Mouse (Mus musculus) MEL (cell line): Measurements from ENCODE around the gene Ptms. TPM values are rescaled to one million over a fixed set of nuclear protein-coding genes. Genes with fewer than 3 reads are reported as not detected.

Experiments
- DNase-seq: peaks from one replicate; pipeline ENCODE4 v3.0.0; 2011; ENCODE audit warnings: low read depth, low spot score
- H3K27ac ChIP-seq: 2 replicates; pipeline ENCODE4 v1.5.1; 2012; ENCODE audit warnings: low read depth, mild to moderate bottlenecking, control low read depth, low read length, moderate library complexity; ENCODE audit not compliant: control insufficient read depth
- H3K27me3 ChIP-seq, 2 experiments: fragments of 150-350 bp in 1 of 2; sonication (generic) in 1 of 2; 2 replicates each; pipeline ENCODE4 v1.6.1; 2012; ENCODE audit warnings: low read length in 2 of 2, mild to moderate bottlenecking in 2 of 2, improper control_type of control experiment in 1 of 2, moderate library complexity in 1 of 2; ENCODE audit not compliant: insufficient read depth in 2 of 2, control insufficient read depth in 1 of 2
- H3K36me3 ChIP-seq, 2 experiments: 2 replicates each; pipeline ENCODE4 v1.6.1; 2012 to 2014; ENCODE audit warnings: low read length in 2 of 2, improper control_type of control experiment in 1 of 2, inconsistent platforms in 1 of 2, mild to moderate bottlenecking in 1 of 2; ENCODE audit not compliant: insufficient read depth in 2 of 2, control insufficient read depth in 1 of 2
- H3K4me1 ChIP-seq, 2 experiments: fragments of 150-350 bp in 1 of 2; sonication (generic) in 1 of 2; 2 replicates each; pipeline ENCODE4 v1.6.1; 2012; ENCODE audit warnings: low read length in 2 of 2, improper control_type of control experiment in 1 of 2, mild to moderate bottlenecking in 1 of 2; ENCODE audit not compliant: insufficient read depth in 2 of 2, control insufficient read depth in 1 of 2
- H3K4me3 ChIP-seq, 2 experiments: fragments of 150-350 bp in 1 of 2; sonication (generic) in 1 of 2; 2 replicates each; pipeline ENCODE4 v1.5.1; 2012; ENCODE audit warnings: low read depth in 2 of 2, low read length in 2 of 2, mild to moderate bottlenecking in 2 of 2, moderate library complexity in 2 of 2, control low read depth in 1 of 2, improper control_type of control experiment in 1 of 2; ENCODE audit not compliant: control insufficient read depth in 1 of 2, insufficient read depth in 1 of 2
- H3K79me2 ChIP-seq: 2 replicates; pipeline ENCODE4 v1.6.1; 2012; ENCODE audit warnings: mild to moderate bottlenecking, low read length, moderate library complexity; ENCODE audit not compliant: control insufficient read depth, poor library complexity, insufficient read depth
- H3K9ac ChIP-seq: 2 replicates; pipeline ENCODE4 v1.6.1; 2012; ENCODE audit warnings: low read depth, mild to moderate bottlenecking, control low read depth, low read length, moderate library complexity; ENCODE audit not compliant: control insufficient read depth, poor library complexity, severe bottlenecking
- H3K9me3 ChIP-seq: fragments of 150-350 bp; sonication (generic); replicated peaks from 2 replicates; pipeline ENCODE4 v1.6.1; 2012; ENCODE audit warnings: mild to moderate bottlenecking, low read length, improper control_type of control experiment, moderate library complexity; ENCODE audit not compliant: insufficient read depth
- CHD1 ChIP-seq: IDR thresholded peaks from 2 replicates; pipeline ENCODE4 v1.6.1; 2012; ENCODE audit warnings: low read depth, mild to moderate bottlenecking, inconsistent platforms, low read length, improper control_type of control experiment
- CHD2 ChIP-seq: IDR thresholded peaks from 2 replicates; pipeline ENCODE4 v1.6.1; 2011; ENCODE audit warnings: low read length, improper control_type of control experiment
- CTCF ChIP-seq, 3 experiments: IDR thresholded peaks in 2 of 3; conservative IDR thresholded peaks in 1 of 3; 2 replicates each; pipeline ENCODE4 v1.5.1; 2011 to 2012; ENCODE audit warnings: low read length in 3 of 3, low read depth in 2 of 3, mild to moderate bottlenecking in 2 of 3, improper control_type of control experiment in 1 of 3, inconsistent platforms in 1 of 3, mixed read lengths in 1 of 3, moderate library complexity in 1 of 3; ENCODE audit not compliant: control insufficient read depth in 1 of 3, insufficient read depth in 1 of 3, poor library complexity in 1 of 3, severe bottlenecking in 1 of 3
- E2F4 ChIP-seq: IDR thresholded peaks from 2 replicates; pipeline ENCODE4 v1.6.1; 2011; ENCODE audit warnings: low read depth, low read length, improper control_type of control experiment, borderline replicate concordance
- ELF1 ChIP-seq: IDR thresholded peaks from 2 replicates; pipeline ENCODE4 v1.6.1; 2014; ENCODE audit warnings: low read depth, mild to moderate bottlenecking, inconsistent platforms, low read length, improper control_type of control experiment, moderate library complexity
- GABPA ChIP-seq: IDR thresholded peaks from 2 replicates; pipeline ENCODE4 v1.6.1; 2012; ENCODE audit warnings: low read depth, mild to moderate bottlenecking, inconsistent platforms, low read length, improper control_type of control experiment, moderate library complexity
- JUND ChIP-seq: IDR thresholded peaks from 2 replicates; pipeline ENCODE4 v1.6.1; 2011; ENCODE audit warnings: low read depth, mild to moderate bottlenecking, improper control_type of control experiment, low read length
- MAX ChIP-seq: IDR thresholded peaks from 2 replicates; pipeline ENCODE4 v1.6.1; 2011; ENCODE audit warnings: low read length, improper control_type of control experiment
- MAZ ChIP-seq: IDR thresholded peaks from 2 replicates; pipeline ENCODE4 v1.6.1; 2012; ENCODE audit warnings: low read depth, mild to moderate bottlenecking, inconsistent platforms, low read length, improper control_type of control experiment
- MEF2A ChIP-seq: IDR thresholded peaks from 2 replicates; pipeline ENCODE4 v1.6.1; 2014; ENCODE audit warnings: low read depth, mild to moderate bottlenecking, inconsistent platforms, low read length, improper control_type of control experiment; ENCODE audit not compliant: poor library complexity, insufficient replicate concordance, severe bottlenecking; ENCODE audit errors: extremely low read depth
- MYB ChIP-seq: IDR thresholded peaks from 2 replicates; pipeline ENCODE4 v1.6.1; 2011; ENCODE audit warnings: mild to moderate bottlenecking, low read depth, low read length, improper control_type of control experiment
- MYC ChIP-seq: IDR thresholded peaks from 2 replicates; pipeline ENCODE4 v1.6.1; 2011; ENCODE audit warnings: low read depth, mild to moderate bottlenecking, low read length, improper control_type of control experiment, moderate library complexity
- NELFE ChIP-seq: IDR thresholded peaks from 2 replicates; pipeline ENCODE4 v1.6.1; 2011; ENCODE audit warnings: low read depth, low read length, improper control_type of control experiment
- NRF1 ChIP-seq: IDR thresholded peaks from 2 replicates; pipeline ENCODE4 v1.6.1; 2014; ENCODE audit warnings: low read depth, mild to moderate bottlenecking, inconsistent platforms, low read length, improper control_type of control experiment, moderate library complexity; ENCODE audit not compliant: poor library complexity, insufficient read depth, severe bottlenecking
- POLR2A ChIP-seq, 2 experiments: IDR thresholded peaks; 2 replicates each; pipeline ENCODE4 v1.6.1; 2011 to 2012; ENCODE audit warnings: low read length in 2 of 2, mild to moderate bottlenecking in 2 of 2, control low read depth in 1 of 2, improper control_type of control experiment in 1 of 2, low read depth in 1 of 2, moderate library complexity in 1 of 2; ENCODE audit not compliant: control insufficient read depth in 1 of 2, insufficient read depth in 1 of 2, poor library complexity in 1 of 2
- SIN3A ChIP-seq: IDR thresholded peaks from 2 replicates; pipeline ENCODE4 v1.6.1; 2012; ENCODE audit warnings: low read length, improper control_type of control experiment, inconsistent platforms
- SMC3 ChIP-seq: IDR thresholded peaks from 2 replicates; pipeline ENCODE4 v1.6.1; 2011; ENCODE audit warnings: low read depth, low read length, improper control_type of control experiment
- UBTF ChIP-seq: IDR thresholded peaks from 2 replicates; pipeline ENCODE4 v1.6.1; 2012; ENCODE audit warnings: low read depth, mild to moderate bottlenecking, inconsistent platforms, low read length, improper control_type of control experiment, moderate library complexity, borderline replicate concordance; ENCODE audit not compliant: insufficient read depth
- USF1 ChIP-seq: IDR thresholded peaks from 2 replicates; pipeline ENCODE4 v1.6.1; 2014; ENCODE audit warnings: low read depth, mild to moderate bottlenecking, inconsistent platforms, low read length, improper control_type of control experiment, moderate library complexity
- ZC3H11A ChIP-seq: IDR thresholded peaks from 2 replicates; pipeline ENCODE4 v1.6.1; 2012; ENCODE audit warnings: low read depth, mild to moderate bottlenecking, inconsistent platforms, low read length, improper control_type of control experiment
- ZMIZ1 ChIP-seq: IDR thresholded peaks from 2 replicates; pipeline ENCODE4 v1.6.1; 2012; ENCODE audit warnings: low read depth, mild to moderate bottlenecking, inconsistent platforms, low read length, improper control_type of control experiment, moderate library complexity
- ZNF384 ChIP-seq: IDR thresholded peaks from 2 replicates; pipeline ENCODE4 v1.6.1; 2012; ENCODE audit warnings: low read depth, mild to moderate bottlenecking, inconsistent platforms, low read length, improper control_type of control experiment
- polyA plus RNA-seq, 2 experiments: library from polyadenylated mRNA; stranded (reverse) in 1 of 2; unstranded in 1 of 2; fragments of >175 nt in 1 of 2; fragments of >200 nt in 1 of 2; gene quantifications; 2 replicates each; pipeline versions ENCODE4 v1.2.1 to v1.2.4; 2012; ENCODE audit warnings: low replicate concordance in 2 of 2, low read depth in 1 of 2; ENCODE audit not compliant: insufficient read length in 2 of 2, insufficient read depth in 1 of 2, missing spikeins in 1 of 2
- total RNA-seq: library from RNA; depleted of rRNA; stranded (reverse); fragments of 300-350 nt; gene quantifications from 2 replicates; pipeline ENCODE4 v1.2.3, GENCODE M21; 2012

Ptms gene
- total and polyA plus RNA-seq, 3 experiments, result 31.8 to 177 TPM; not detected in 1

DNA sequence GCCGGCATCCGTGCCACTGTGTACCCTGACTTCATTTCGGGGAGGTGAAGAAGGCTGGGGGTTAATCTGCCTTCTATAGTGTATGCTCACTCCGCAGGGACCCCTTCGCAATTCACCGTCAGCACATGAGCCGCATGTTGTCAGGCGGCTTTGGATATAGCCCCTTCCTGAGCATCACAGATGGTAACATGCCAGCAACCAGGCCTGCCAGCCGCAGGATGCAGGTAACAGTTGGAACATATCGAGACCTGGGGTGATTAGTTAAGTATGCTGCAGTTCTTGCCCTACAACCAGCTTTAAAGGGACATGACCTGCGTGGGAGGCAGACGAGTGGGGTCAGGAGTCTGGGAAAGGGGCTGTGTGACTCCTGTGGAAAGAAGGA, 12.4 kb upstream of the Ptms start:
- Histone ChIP-seq H3K27me3 (no peaks in the 10 kb centered on the region), H3K27ac (no peak overlapping the region), H3K9me3 (no peaks in the 10 kb centered on the region), H3K79me2 (peaks cover 14% of the 10 kb centered on the region), H3K36me3 (peaks cover 2 to 5% of the 10 kb centered on the region in 2 experiments; a peak in 2 of 4 replicates), H3K4me1 (peaks cover 6 to 12% of the 10 kb centered on the region in 2 experiments), H3K9ac (peak overlapping the region; percentile 84), H3K4me3 (peak overlapping the region; percentile 86 to 98)
- no peak for TF ChIP-seq NRF1
- TF ChIP-seq ZNF384, result no peak
- TF ChIP-seq NELFE, result no peak
- 0 out of 2 replicates have a peak, but pooled peaks have one; percentile 30 for TF ChIP-seq ZMIZ1
- TF ChIP-seq MEF2A, result no peak
- no peak for TF ChIP-seq CHD2
- DNase-seq, result no peak

DNA sequence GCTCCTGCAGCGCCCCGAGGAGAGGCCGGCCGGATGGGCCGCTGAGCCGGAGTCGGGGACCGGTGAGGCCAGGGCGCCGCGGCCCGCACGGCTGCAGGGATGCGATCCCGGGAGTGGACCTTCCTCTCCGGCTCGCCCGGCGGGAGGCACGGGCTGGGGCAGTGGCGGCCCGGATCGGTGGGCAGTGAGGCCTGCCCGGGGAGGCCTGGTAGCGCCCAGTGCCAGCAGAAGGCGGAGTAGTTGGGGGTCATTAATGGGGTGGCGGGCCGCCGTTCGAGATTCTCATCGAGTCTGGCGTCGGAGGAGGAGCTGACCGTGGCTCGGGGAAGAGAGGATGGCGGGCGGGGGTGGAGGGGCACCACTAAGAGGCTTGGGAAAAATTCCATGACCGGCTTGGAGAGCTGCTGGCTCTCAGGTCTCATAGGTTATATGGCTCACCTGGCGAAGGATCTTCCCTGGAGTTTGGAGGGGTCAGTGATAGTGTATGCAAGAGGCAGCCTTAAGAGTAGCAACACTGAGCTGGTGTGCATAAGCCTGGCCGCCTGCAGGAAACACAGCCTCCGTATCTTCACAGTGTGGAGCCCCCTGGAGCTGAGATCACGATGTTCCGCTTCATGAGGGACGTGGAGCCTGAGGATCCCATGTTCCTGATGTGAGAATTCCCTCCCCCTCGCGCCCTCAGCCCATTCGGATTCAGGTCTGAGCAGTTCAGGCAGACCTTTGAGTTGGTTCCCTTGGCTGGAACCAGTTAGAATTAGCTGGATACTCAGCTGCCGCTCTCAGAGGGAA, 11.8 kb upstream of the Ptms start:
- Histone ChIP-seq H3K36me3 (peaks cover 2 to 5% of the 10 kb centered on the region in 2 experiments; a peak in 2 of 4 replicates), H3K4me1 (peaks cover 6 to 12% of the 10 kb centered on the region in 2 experiments), H3K9me3 (no peaks in the 10 kb centered on the region), H3K27me3 (no peaks in the 10 kb centered on the region)
- TF ChIP-seq CHD2 (no peak), ELF1 (no peak), CHD1 (no peak), E2F4 (no peak), MYC (no peak), USF1 (no peak), MYB (no peak), SIN3A (no peak; the same call in 1 of the 2 replicates), CTCF (IDR thresholded peaks at IDR 0.05 in 2 of 3, conservative IDR thresholded peaks at IDR 0.05 in 1 of 3; ENCODE audit: control insufficient read depth in 1 of 3, insufficient read depth in 1 of 3, low read depth in 2 of 3, low read length in 3 of 3, poor library complexity in 1 of 3, severe bottlenecking in 1 of 3) (peak in 1 of 3 experiments; percentile 17; a peak in 1 of 6 replicates), MAX (no peak), ZMIZ1 (no peak), ZC3H11A (no peak), UBTF (0 out of 2 replicates have a peak, but pooled peaks have one; percentile 65), GABPA (no peak), JUND (no peak), SMC3 (0 out of 2 replicates have a peak, but pooled peaks have one; percentile 7), ZNF384 (no peak), POLR2A (IDR thresholded peaks at IDR 0.05; ENCODE audit: control insufficient read depth in 1 of 2, insufficient read depth in 1 of 2, low read depth in 1 of 2, low read length in 2 of 2, poor library complexity in 1 of 2) (peak in 1 of 2 experiments; percentile 1; a peak in 1 of 4 replicates), MAZ (no peak)
- TF ChIP-seq, all 39 proteins: peak for 4
- peaks cover 14% of the 10 kb centered on the region for H3K79me2 ChIP-seq
- H3K27ac ChIP-seq, result peak overlapping the region; percentile 47
- peak overlapping the region; percentile 84 for H3K9ac ChIP-seq
- peak; percentile 64 for DNase-seq
- peak overlapping the region; percentile 86 to 98 for H3K4me3 ChIP-seq
